In the genomic region with DNA sequence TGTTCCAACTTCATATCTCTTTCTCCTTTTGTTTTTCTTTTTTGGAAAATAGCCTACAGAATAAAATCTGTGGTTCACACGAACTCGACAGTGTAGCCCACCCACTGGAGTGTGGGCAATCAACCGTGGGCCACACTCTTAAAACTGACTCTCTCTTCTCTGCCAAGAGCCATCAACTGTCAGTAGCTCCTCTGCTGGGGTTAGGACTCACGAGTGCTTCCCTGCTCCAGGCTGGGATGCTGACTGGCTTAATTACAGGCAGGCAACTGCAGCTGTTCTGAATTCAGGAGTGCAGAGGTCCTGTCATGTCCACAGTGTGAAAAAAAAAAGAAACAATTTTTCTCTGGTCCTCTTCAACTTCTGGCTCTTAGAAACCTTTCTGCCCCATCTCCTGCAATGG, we compare ENCODE assay signal across 32 mouse cellular contexts. TPM values are rescaled to one million over a fixed set of nuclear protein-coding genes. Genes with fewer than 3 reads are reported as not detected.
A peak's percentile ranks its signal among the peaks of the same experiment; 100 is the strongest.
DNase-seq lines count a peak whose midpoint lies in the region; ATAC-seq and TF ChIP-seq lines count a peak whose summit lies in the region.
"Had no signal": no experiment of that assay in that cellular context is flagged by ENCODE, and none has a peak within 500 bp of the region (broad histone marks: within the 10 kb centered on the region; RNA-seq: fewer than 3 reads in every experiment).

No protein-coding gene starts in this region.

- ATAC-seq in forebrain, embryonic 11.5 days (replicated peaks; ENCODE audit: low FRiP score) = no peak
- ATAC-seq in forebrain, embryonic 12.5 days (ENCODE audit: low FRiP score) = no peak
- ATAC-seq in heart, embryonic 11.5 days (replicated peaks; ENCODE audit: insufficient number of reproducible peaks, low FRiP score, low TSS enrichment) = no peak
- no peak for ATAC-seq in hindbrain, postnatal 0 days
- no peak for ATAC-seq in hindbrain, embryonic 11.5 days (ENCODE audit: low FRiP score)
- ATAC-seq: forebrain, embryonic 13.5 days; forebrain, postnatal 0 days; intestine, embryonic 15.5 days; Patski had no signal

- no peak overlapping the region for H3K4me3 ChIP-seq in forebrain, embryonic 11.5 days (ENCODE audit: low read depth, low read length)
- no peak overlapping the region for H3K4me3 ChIP-seq in forebrain, embryonic 12.5 days (replicated peaks)
- H3K4me3 ChIP-seq in heart, embryonic 10.5 days = no peak overlapping the region
- no peak overlapping the region for H3K4me3 ChIP-seq in heart, embryonic 11.5 days (ENCODE audit: low read depth, low read length)
- H3K4me3 ChIP-seq in hindbrain, postnatal 0 days (ENCODE audit: low read length) = no peak overlapping the region
- H3K4me3 ChIP-seq in hindbrain, embryonic 11.5 days (ENCODE audit: low read depth, low read length) = no peak overlapping the region
- H3K4me3 ChIP-seq: embryonic facial prominence, embryonic 13.5 days; forebrain, embryonic 13.5 days; gastrocnemius, adult 2 months; heart, embryonic 15.5 days; hindbrain, embryonic 12.5 days; intestine, embryonic 15.5 days had no signal

- no peaks in the 10 kb centered on the region for H3K27me3 ChIP-seq in forebrain, embryonic 11.5 days (ENCODE audit: control insufficient read depth, insufficient read depth, low read length)
- no peaks in the 10 kb centered on the region for H3K27me3 ChIP-seq in forebrain, embryonic 12.5 days
- no peaks in the 10 kb centered on the region; the same call in 1 of the 2 replicates for H3K27me3 ChIP-seq in heart, embryonic 10.5 days (ENCODE audit: insufficient read depth, poor library complexity, severe bottlenecking)
- no peaks in the 10 kb centered on the region for H3K27me3 ChIP-seq in heart, embryonic 11.5 days (ENCODE audit: control insufficient read depth, insufficient read depth, low read length)
- no peaks in the 10 kb centered on the region for H3K27me3 ChIP-seq in hindbrain, postnatal 0 days (ENCODE audit: insufficient read depth, low read length)
- H3K27me3 ChIP-seq in hindbrain, embryonic 11.5 days (ENCODE audit: control insufficient read depth, insufficient read depth, low read length) = no peaks in the 10 kb centered on the region
- H3K27me3 ChIP-seq: CH12.LX; embryonic facial prominence, embryonic 13.5 days; forebrain, embryonic 13.5 days; heart, embryonic 15.5 days; hindbrain, embryonic 12.5 days; intestine, embryonic 15.5 days had no signal

- no peak overlapping the region for H3K4me2 ChIP-seq in forebrain, embryonic 11.5 days (ENCODE audit: low read depth, low read length, severe bottlenecking)
- H3K4me2 ChIP-seq in forebrain, embryonic 12.5 days = no peak overlapping the region
- H3K4me2 ChIP-seq in heart, embryonic 11.5 days = no peak overlapping the region
- no peak overlapping the region for H3K4me2 ChIP-seq in hindbrain, postnatal 0 days (ENCODE audit: low read depth, low read length)
- H3K4me2 ChIP-seq in hindbrain, embryonic 11.5 days (replicated peaks; ENCODE audit: low read depth, low read length) = no peak overlapping the region
- H3K4me2 ChIP-seq: embryonic facial prominence, embryonic 13.5 days; forebrain, embryonic 13.5 days; heart, embryonic 15.5 days; hindbrain, embryonic 12.5 days; intestine, embryonic 15.5 days had no signal

- H3K9me3 ChIP-seq in forebrain, embryonic 11.5 days (ENCODE audit: control insufficient read depth, low read length) = no peaks in the 10 kb centered on the region
- no peaks in the 10 kb centered on the region for H3K9me3 ChIP-seq in forebrain, embryonic 12.5 days
- H3K9me3 ChIP-seq in heart, embryonic 10.5 days = no peaks in the 10 kb centered on the region
- H3K9me3 ChIP-seq in heart, embryonic 11.5 days (replicated peaks; ENCODE audit: control insufficient read depth, low read length) = no peaks in the 10 kb centered on the region
- no peaks in the 10 kb centered on the region for H3K9me3 ChIP-seq in hindbrain, postnatal 0 days (ENCODE audit: low read length)
- no peaks in the 10 kb centered on the region for H3K9me3 ChIP-seq in hindbrain, embryonic 11.5 days (ENCODE audit: control insufficient read depth, low read length)
- H3K9me3 ChIP-seq: embryonic facial prominence, embryonic 13.5 days; forebrain, embryonic 13.5 days; heart, embryonic 15.5 days; hindbrain, embryonic 12.5 days; intestine, embryonic 15.5 days had no signal

- no peak for TF ChIP-seq CTCF in hindbrain, postnatal 0 days (IDR thresholded peaks at IDR 0.05; ENCODE audit: low read depth)

- H3K36me3 ChIP-seq in forebrain, embryonic 11.5 days (ENCODE audit: control insufficient read depth, insufficient read depth, low read length) = no peaks in the 10 kb centered on the region
- H3K36me3 ChIP-seq in forebrain, embryonic 12.5 days (replicated peaks) = no peaks in the 10 kb centered on the region
- no peaks in the 10 kb centered on the region for H3K36me3 ChIP-seq in heart, embryonic 10.5 days
- H3K36me3 ChIP-seq in heart, embryonic 11.5 days (ENCODE audit: control insufficient read depth, insufficient read depth, low read length) = no peaks in the 10 kb centered on the region
- H3K36me3 ChIP-seq in hindbrain, postnatal 0 days (ENCODE audit: insufficient read depth, low read length) = no peaks in the 10 kb centered on the region
- H3K36me3 ChIP-seq in hindbrain, embryonic 11.5 days (ENCODE audit: control insufficient read depth, insufficient read depth, low read length) = no peaks in the 10 kb centered on the region
- H3K36me3 ChIP-seq: embryonic facial prominence, embryonic 13.5 days; G1E; heart, embryonic 15.5 days; hindbrain, embryonic 12.5 days; intestine, embryonic 15.5 days had no signal

- 56% methylated on average over 4 of the region's 4 CpGs for WGBS in forebrain, embryonic 11.5 days
- WGBS in forebrain, embryonic 12.5 days = 43% methylated on average over 4 of the region's 4 CpGs
- WGBS in heart, embryonic 10.5 days = 54% methylated on average over 4 of the region's 4 CpGs
- WGBS in heart, embryonic 11.5 days (ENCODE audit: insufficient replicate concordance) = 52% methylated on average over 4 of the region's 4 CpGs
- WGBS in hindbrain, postnatal 0 days = 21% methylated on average over 4 of the region's 4 CpGs
- 41% methylated on average over 4 of the region's 4 CpGs for WGBS in hindbrain, embryonic 11.5 days

- H3K4me1 ChIP-seq in forebrain, embryonic 11.5 days (replicated peaks; ENCODE audit: control insufficient read depth, insufficient read depth, low read length) = peaks cover 7% of the 10 kb centered on the region; the same call in 1 of the 2 replicates
- H3K4me1 ChIP-seq in forebrain, embryonic 12.5 days = peaks cover 17% of the 10 kb centered on the region
- H3K4me1 ChIP-seq in heart, embryonic 10.5 days = peaks cover 7% of the 10 kb centered on the region
- no peaks in the 10 kb centered on the region for H3K4me1 ChIP-seq in heart, embryonic 11.5 days (ENCODE audit: control insufficient read depth, insufficient read depth, low read length)
- no peaks in the 10 kb centered on the region for H3K4me1 ChIP-seq in hindbrain, postnatal 0 days (ENCODE audit: insufficient read depth, low read length)
- H3K4me1 ChIP-seq in hindbrain, embryonic 11.5 days (replicated peaks; ENCODE audit: control insufficient read depth, insufficient read depth, low read length) = peaks cover 4% of the 10 kb centered on the region; the same call in 1 of the 2 replicates
- H3K4me1 ChIP-seq: embryonic facial prominence, embryonic 13.5 days; heart, embryonic 15.5 days; intestine, embryonic 15.5 days had no signal

- H3K27ac ChIP-seq in forebrain, embryonic 11.5 days (ENCODE audit: low read depth, low read length) = no peak overlapping the region
- no peak overlapping the region for H3K27ac ChIP-seq in forebrain, embryonic 12.5 days
- no peak overlapping the region for H3K27ac ChIP-seq in heart, embryonic 10.5 days
- no peak overlapping the region for H3K27ac ChIP-seq in heart, embryonic 11.5 days (ENCODE audit: low read depth, low read length)
- no peak overlapping the region for H3K27ac ChIP-seq in hindbrain, postnatal 0 days
- no peak overlapping the region for H3K27ac ChIP-seq in hindbrain, embryonic 11.5 days (ENCODE audit: low read depth, low read length)
- H3K27ac ChIP-seq: embryonic facial prominence, embryonic 13.5 days; forebrain, embryonic 13.5 days; gastrocnemius, adult 2 months; heart, embryonic 15.5 days; hindbrain, embryonic 12.5 days; intestine, embryonic 15.5 days had no signal

- peak; percentile 16 for DNase-seq in forebrain, embryonic 11.5 days (ENCODE audit: low spot score)
- peak; percentile 53 for DNase-seq in heart, embryonic 10.5 days (ENCODE audit: low spot score)
- DNase-seq in hindbrain, postnatal 0 days (ENCODE audit: low spot score) = peak; percentile 64
- no peak for DNase-seq in hindbrain, embryonic 11.5 days (ENCODE audit: low spot score)
- peak; percentile 50 for DNase-seq in retina, postnatal 1 day
- no peak for DNase-seq in retina, embryonic 14.5 days (ENCODE audit: low spot score)
- DNase-seq: adrenal gland, postnatal 10 days; adrenal gland, postnatal 36 days; B cell, adult 2 months; cerebellum, adult 11 months; cerebellum, adult 2 months; cerebellum, adult 9-11 months; cerebellum, postnatal 25 days; forebrain, postnatal 0 days; gastrocnemius, adult 2 months; gastrocnemius, postnatal 14 days; heart, adult 18-20 months; heart, postnatal 10 days; heart, postnatal 36 days; kidney, adult 11 months; kidney, adult 8-10 months had no signal

- H3K9ac ChIP-seq in forebrain, embryonic 11.5 days (ENCODE audit: low read length) = no peak overlapping the region
- no peak overlapping the region for H3K9ac ChIP-seq in forebrain, embryonic 12.5 days
- no peak overlapping the region for H3K9ac ChIP-seq in heart, embryonic 11.5 days (ENCODE audit: low read depth, low read length)
- no peak overlapping the region for H3K9ac ChIP-seq in hindbrain, postnatal 0 days (replicated peaks; ENCODE audit: low read length)
- no peak overlapping the region for H3K9ac ChIP-seq in hindbrain, embryonic 11.5 days (ENCODE audit: low read depth, low read length)
- H3K9ac ChIP-seq: embryonic facial prominence, embryonic 13.5 days; forebrain, embryonic 13.5 days; forebrain, postnatal 0 days; heart, embryonic 15.5 days; hindbrain, embryonic 12.5 days; intestine, embryonic 15.5 days had no signal

RNA-seq across cellular contexts. Expression of gene Insm1, which starts 49.6 kb away (rescaled TPM):
- polyA plus RNA-seq in forebrain, embryonic 11.5 days (2014; fragmentation: Nextera tagmentation; extraction: Ambion mirVana) = 5.0 and 8.7 TPM in 2 replicates
- 11.9 and 13.4 TPM in 2 replicates for polyA plus RNA-seq in forebrain, embryonic 12.5 days (2016; fragmentation: Nextera tagmentation; extraction: Ambion mirVana)
- polyA plus RNA-seq in heart, embryonic 10.5 days (2016; fragmentation: Nextera tagmentation; extraction: Ambion mirVana) = 0.04 and 0.05 TPM in 2 replicates
- not detected in 2 replicates for polyA plus RNA-seq in heart, embryonic 11.5 days (2014; fragmentation: Nextera tagmentation; extraction: Ambion mirVana)
- 42.7 and 44.0 TPM in 2 replicates for total RNA-seq in hindbrain, postnatal 0 days (2014; rRNA removed)
- 4.2 and 4.4 TPM in 2 replicates for polyA plus RNA-seq in hindbrain, postnatal 0 days (2015; fragmentation: Nextera tagmentation; extraction: Ambion mirVana)
- polyA plus RNA-seq in hindbrain, embryonic 11.5 days (2014; fragmentation: Nextera tagmentation; extraction: Ambion mirVana) = 11.9 and 12.3 TPM in 2 replicates
- total RNA-seq: CH12.LX; common myeloid progenitor, adult 5-6 weeks; gastrocnemius, adult 2 months; gastrocnemius, postnatal 14 days; heart, postnatal 10 days; heart, postnatal 36 days had no signal
- polyA plus RNA-seq: G1E; heart, embryonic 15.5 days; Patski had no signal

Comparison
In these comparisons a context has a peak if more than half of its experiments do, and no peak if none do; other contexts are left out.
1. DNase-seq: peak in forebrain, embryonic 11.5 days (single experiment), heart, embryonic 10.5 days (single experiment), hindbrain, postnatal 0 days (single experiment) and retina, postnatal 1 day (single experiment); none in hindbrain, embryonic 11.5 days (single experiment) and retina, embryonic 14.5 days (single experiment).